ENCODE assay signal across 14 mouse cellular contexts in genomic region chr6:84178776-84179405, GRCm38 (mm10).
DNase-seq lines count a peak whose midpoint lies in the region; ATAC-seq lines count a peak whose summit lies in the region.
"Had no signal": no experiment of that assay in that cellular context is flagged by ENCODE, and none has a peak within 500 bp of the region (broad histone marks: within the 10 kb centered on the region; RNA-seq: fewer than 3 reads in every experiment).

No protein-coding gene starts in this region.

- intact Hi-C loops in left cerebral cortex, postnatal 4 days (cut with DNase I), result no loop called here

- ATAC-seq in monocyte, adult 5-6 weeks (replicated peaks; ENCODE audit: insufficient number of reproducible peaks, low FRiP score, low TSS enrichment, poor library complexity, severe bottlenecking), result no peak
- ATAC-seq: inflammation-experienced regulatory T-cells, adult 6 months; liver, embryonic 12.5 days; midbrain, embryonic 13.5 days had no signal

- DNase-seq in cerebellum, adult 18-20 months, result peak; percentile 5 to 10
- no peak for DNase-seq in cerebellum, adult 11-12 months
- DNase-seq in left cerebral cortex, postnatal 4 days, result peak; percentile 27
- DNase-seq in left cerebral cortex, adult 9 months (ENCODE audit: low spot score in 2 of 2), result no peak
- peak; percentile 12 for DNase-seq in induced T-regulatory cell, adult 2 months (ENCODE audit: low read depth)
- peak; percentile 50 for DNase-seq in thymus, postnatal 4 days
- no peak for DNase-seq in lung, postnatal 14 days
- DNase-seq: gastrocnemius, postnatal 25 days; lung, postnatal 10 days; right cerebral cortex, postnatal 4 days had no signal

Comparison
In these comparisons a context has a peak if more than half of its experiments do, and no peak if none do; other contexts are left out.
1. DNase-seq: peak in cerebellum, adult 18-20 months (2 of 2), left cerebral cortex, postnatal 4 days (single experiment), induced T-regulatory cell, adult 2 months (single experiment) and thymus, postnatal 4 days (single experiment); none in cerebellum, adult 11-12 months (single experiment), left cerebral cortex, adult 9 months (0 of 2) and lung, postnatal 14 days (single experiment).